Mouse (Mus musculus): ENCODE data around the gene Gm17728. TPM values are rescaled to one million over a fixed set of nuclear protein-coding genes. Genes with fewer than 3 reads are reported as not detected.

The Gm17728 gene
- not detected in 2 replicates for polyA plus RNA-seq (2012; rRNA removed)

GRCm38 (mm10) chr17:9421760-9422159 lies at the start of gene Gm17728:
TSS of gene Gm17728 (plus strand) at chr17:9422060.

Other genes starting within 250 kb of the Gm17728 start
- gene Pabpc6, start 247.7 kb downstream of the Gm17728 start, polyA plus RNA-seq (2012; rRNA removed) = not detected in 2 replicates

All from liver, embryonic 18 days (tissue).